Mouse (Mus musculus): Measurements from ENCODE around the gene Socs7. TPM values are rescaled to one million over a fixed set of nuclear protein-coding genes. Genes with fewer than 3 reads are reported as not detected.

The Socs7 gene
- polyA plus RNA-seq, 1 experiment from 2014 or later, result 4.5 TPM

DNA sequence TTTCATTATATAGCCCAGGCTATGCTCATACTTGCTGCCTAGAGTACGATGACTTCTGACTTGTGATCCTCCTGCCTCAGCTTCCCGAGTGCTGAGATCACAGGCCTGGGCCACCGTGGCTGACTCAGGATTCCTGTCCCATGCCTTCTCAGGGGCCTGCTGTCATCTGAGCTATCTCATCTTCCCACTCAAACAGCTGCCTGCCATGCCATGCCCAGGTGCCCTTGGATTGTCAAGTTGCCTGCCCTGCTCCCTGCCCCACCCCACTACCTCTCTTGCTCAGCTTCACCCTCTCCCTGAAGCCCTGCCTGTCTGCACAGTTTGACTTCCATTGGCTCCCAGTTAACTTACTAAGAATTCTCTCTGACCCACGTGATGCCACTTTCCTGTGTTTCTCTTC lies 48.6 kb downstream of the Socs7 start:
- H3K4me3 ChIP-seq (ENCODE audit: low read depth, low read length), result no peak overlapping the region
- H3K9me3 ChIP-seq (ENCODE audit: control insufficient read depth, low read length), result no peaks in the 10 kb centered on the region
- DNase-seq (ENCODE audit: low spot score), result no peak
- H3K27ac ChIP-seq (ENCODE audit: low read depth, low read length), result no peak overlapping the region
- ATAC-seq (replicated peaks; ENCODE audit: low FRiP score), result no peak
- no peaks in the 10 kb centered on the region for H3K36me3 ChIP-seq (ENCODE audit: control insufficient read depth, insufficient read depth, low read length)
- no peak overlapping the region for H3K9ac ChIP-seq (ENCODE audit: low read length)
- H3K4me1 ChIP-seq (replicated peaks; ENCODE audit: control insufficient read depth, insufficient read depth, low read length), result peaks cover 7% of the 10 kb centered on the region
- WGBS, result 82% methylated on average over 4 of the region's 4 CpGs
- no peak overlapping the region for H3K4me2 ChIP-seq (ENCODE audit: low read depth, low read length, severe bottlenecking)
- peaks cover 12% of the 10 kb centered on the region; the same call in 1 of the 2 replicates for H3K27me3 ChIP-seq (ENCODE audit: control insufficient read depth, insufficient read depth, low read length)

GRCm38 (mm10) chr11:97412117-97412516 lies 49.8 kb downstream of the Socs7 start:
- ATAC-seq (replicated peaks; ENCODE audit: low FRiP score), result no peak
- no peak overlapping the region for H3K9ac ChIP-seq (ENCODE audit: low read length)
- H3K36me3 ChIP-seq (ENCODE audit: control insufficient read depth, insufficient read depth, low read length), result no peaks in the 10 kb centered on the region
- H3K27ac ChIP-seq (ENCODE audit: low read depth, low read length), result no peak overlapping the region
- H3K4me2 ChIP-seq (ENCODE audit: low read depth, low read length, severe bottlenecking), result no peak overlapping the region
- H3K4me3 ChIP-seq (ENCODE audit: low read depth, low read length), result no peak overlapping the region
- no peaks in the 10 kb centered on the region for H3K9me3 ChIP-seq (ENCODE audit: control insufficient read depth, low read length)
- 21% methylated on average over 3 of the region's 3 CpGs for WGBS
- peaks cover 12% of the 10 kb centered on the region for H3K4me1 ChIP-seq (replicated peaks; ENCODE audit: control insufficient read depth, insufficient read depth, low read length)
- DNase-seq (ENCODE audit: low spot score), result no peak
- H3K27me3 ChIP-seq (ENCODE audit: control insufficient read depth, insufficient read depth, low read length), result peaks cover 5% of the 10 kb centered on the region; the same call in 1 of the 2 replicates

GRCm38 (mm10) chr11:97412808-97413347 lies 50.5 kb downstream of the Socs7 start:
- no peak overlapping the region for H3K27ac ChIP-seq (ENCODE audit: low read depth, low read length)
- no peaks in the 10 kb centered on the region for H3K36me3 ChIP-seq (ENCODE audit: control insufficient read depth, insufficient read depth, low read length)
- H3K9ac ChIP-seq (ENCODE audit: low read length), result 0 out of 2 replicates have a peak overlapping the region, but pooled peaks have one; percentile 9
- H3K4me1 ChIP-seq (replicated peaks; ENCODE audit: control insufficient read depth, insufficient read depth, low read length), result peaks cover 12% of the 10 kb centered on the region
- no peaks in the 10 kb centered on the region for H3K9me3 ChIP-seq (ENCODE audit: control insufficient read depth, low read length)
- DNase-seq (ENCODE audit: low spot score) (no peak), ATAC-seq (replicated peaks; ENCODE audit: low FRiP score) (no peak)
- no peak overlapping the region for H3K4me2 ChIP-seq (ENCODE audit: low read depth, low read length, severe bottlenecking)
- 42% methylated on average over 10 of the region's 10 CpGs for WGBS
- H3K27me3 ChIP-seq (ENCODE audit: control insufficient read depth, insufficient read depth, low read length), result peaks cover 2% of the 10 kb centered on the region; the same call in 1 of the 2 replicates
- H3K4me3 ChIP-seq (ENCODE audit: low read depth, low read length), result no peak overlapping the region

GRCm38 (mm10) chr11:97415330-97415711 lies 53.0 kb downstream of the Socs7 start, which contains the start of gene Arhgap23:
TSS of gene Arhgap23 (plus strand) at chr11:97415533.
- Histone ChIP-seq H3K36me3 (ENCODE audit: control insufficient read depth, insufficient read depth, low read length) (no peaks in the 10 kb centered on the region), H3K27me3 (ENCODE audit: control insufficient read depth, insufficient read depth, low read length) (peaks cover 2% of the 10 kb centered on the region; the same call in 1 of the 2 replicates), H3K9ac (ENCODE audit: low read length) (peak within 1 kb of the TSS; percentile 65), H3K9me3 (ENCODE audit: control insufficient read depth, low read length) (no peaks in the 10 kb centered on the region), H3K4me3 (ENCODE audit: low read depth, low read length) (peak within 1 kb of the TSS; percentile 56), H3K4me1 (replicated peaks; ENCODE audit: control insufficient read depth, insufficient read depth, low read length) (peaks cover 13% of the 10 kb centered on the region), H3K27ac (ENCODE audit: low read depth, low read length) (0 out of 2 replicates have a peak within 1 kb of the TSS, but pooled peaks have one; percentile 25), H3K4me2 (ENCODE audit: low read depth, low read length, severe bottlenecking) (peak within 1 kb of the TSS; percentile 88)
- DNase-seq (ENCODE audit: low spot score), result peak; percentile 89
- under 1% methylated on average over 29 of the region's 29 CpGs for WGBS
- ATAC-seq (replicated peaks; ENCODE audit: low FRiP score), result peak; percentile 85

DNA sequence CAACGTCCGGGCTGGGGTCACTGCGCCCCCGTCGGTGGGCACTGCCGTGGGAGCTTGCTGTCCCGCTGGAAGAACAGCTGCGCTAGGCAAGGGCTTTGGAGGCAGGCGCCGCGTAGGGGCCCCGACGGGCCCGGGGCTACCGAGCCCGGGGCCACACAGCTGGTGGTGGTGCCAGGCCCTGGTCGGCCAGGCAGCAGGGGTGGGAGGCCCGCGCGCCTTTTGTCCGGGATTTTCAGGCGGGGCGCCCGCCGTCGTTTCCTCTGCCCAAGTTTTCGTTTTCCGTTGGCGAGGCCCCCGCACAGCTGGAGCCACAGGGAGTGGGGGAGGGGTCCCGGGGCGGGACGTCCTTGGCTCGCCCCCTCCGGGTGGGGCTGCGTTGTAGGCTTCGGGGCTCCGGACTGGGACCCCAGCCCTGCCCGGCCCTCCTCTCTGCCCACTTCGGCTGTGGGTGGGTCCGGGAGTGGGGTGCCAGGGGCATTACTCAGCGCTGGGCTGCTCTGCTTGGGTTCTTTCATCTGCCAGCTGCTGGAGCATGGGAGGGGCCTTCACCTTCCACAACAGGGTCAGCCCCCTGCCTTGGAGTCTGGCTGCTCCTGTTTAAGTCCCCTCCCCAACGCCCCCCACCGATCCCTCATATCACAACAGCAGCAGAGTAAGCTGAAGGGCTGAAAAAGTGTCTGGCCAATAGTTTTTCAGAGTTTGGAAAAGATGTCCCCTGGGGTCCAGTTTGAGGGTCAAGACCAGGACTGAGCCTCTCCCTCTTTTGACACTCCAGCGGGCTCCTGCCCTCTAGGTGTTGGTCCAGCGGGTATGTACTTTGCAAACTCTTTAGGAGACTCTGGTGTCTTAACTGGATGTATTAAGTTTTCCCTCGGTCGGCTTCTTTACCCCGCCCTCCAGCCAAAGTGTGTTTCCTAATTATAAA lies 53.6 kb downstream of the Socs7 start:
- 2% methylated on average over 49 of the region's 49 CpGs for WGBS
- Histone ChIP-seq H3K36me3 (ENCODE audit: control insufficient read depth, insufficient read depth, low read length) (no peaks in the 10 kb centered on the region), H3K4me2 (ENCODE audit: low read depth, low read length, severe bottlenecking) (peak overlapping the region; percentile 88), H3K9me3 (ENCODE audit: control insufficient read depth, low read length) (no peaks in the 10 kb centered on the region), H3K27ac (ENCODE audit: low read depth, low read length) (0 out of 2 replicates have a peak overlapping the region, but pooled peaks have one; percentile 25), H3K9ac (ENCODE audit: low read length) (peak overlapping the region; percentile 65), H3K4me3 (ENCODE audit: low read depth, low read length) (peak overlapping the region; percentile 56), H3K4me1 (replicated peaks; ENCODE audit: control insufficient read depth, insufficient read depth, low read length) (peaks cover 13% of the 10 kb centered on the region), H3K27me3 (ENCODE audit: control insufficient read depth, insufficient read depth, low read length) (peaks cover 2% of the 10 kb centered on the region; the same call in 1 of the 2 replicates)
- peak; percentile 70 for DNase-seq (ENCODE audit: low spot score)
- peak; percentile 62 for ATAC-seq (replicated peaks; ENCODE audit: low FRiP score)

GRCm38 (mm10) chr11:97416637-97417035 lies 54.3 kb downstream of the Socs7 start:
- Histone ChIP-seq H3K9ac (ENCODE audit: low read length) (no peak overlapping the region), H3K4me3 (ENCODE audit: low read depth, low read length) (no peak overlapping the region), H3K9me3 (ENCODE audit: control insufficient read depth, low read length) (no peaks in the 10 kb centered on the region), H3K4me2 (ENCODE audit: low read depth, low read length, severe bottlenecking) (no peak overlapping the region), H3K27me3 (ENCODE audit: control insufficient read depth, insufficient read depth, low read length) (peaks cover 2% of the 10 kb centered on the region; the same call in 1 of the 2 replicates), H3K4me1 (replicated peaks; ENCODE audit: control insufficient read depth, insufficient read depth, low read length) (peaks cover 13% of the 10 kb centered on the region), H3K27ac (ENCODE audit: low read depth, low read length) (no peak overlapping the region), H3K36me3 (ENCODE audit: control insufficient read depth, insufficient read depth, low read length) (no peaks in the 10 kb centered on the region)
- no peak for DNase-seq (ENCODE audit: low spot score)
- no peak for ATAC-seq (replicated peaks; ENCODE audit: low FRiP score)
- 9% methylated on average over 5 of the region's 5 CpGs for WGBS

DNA sequence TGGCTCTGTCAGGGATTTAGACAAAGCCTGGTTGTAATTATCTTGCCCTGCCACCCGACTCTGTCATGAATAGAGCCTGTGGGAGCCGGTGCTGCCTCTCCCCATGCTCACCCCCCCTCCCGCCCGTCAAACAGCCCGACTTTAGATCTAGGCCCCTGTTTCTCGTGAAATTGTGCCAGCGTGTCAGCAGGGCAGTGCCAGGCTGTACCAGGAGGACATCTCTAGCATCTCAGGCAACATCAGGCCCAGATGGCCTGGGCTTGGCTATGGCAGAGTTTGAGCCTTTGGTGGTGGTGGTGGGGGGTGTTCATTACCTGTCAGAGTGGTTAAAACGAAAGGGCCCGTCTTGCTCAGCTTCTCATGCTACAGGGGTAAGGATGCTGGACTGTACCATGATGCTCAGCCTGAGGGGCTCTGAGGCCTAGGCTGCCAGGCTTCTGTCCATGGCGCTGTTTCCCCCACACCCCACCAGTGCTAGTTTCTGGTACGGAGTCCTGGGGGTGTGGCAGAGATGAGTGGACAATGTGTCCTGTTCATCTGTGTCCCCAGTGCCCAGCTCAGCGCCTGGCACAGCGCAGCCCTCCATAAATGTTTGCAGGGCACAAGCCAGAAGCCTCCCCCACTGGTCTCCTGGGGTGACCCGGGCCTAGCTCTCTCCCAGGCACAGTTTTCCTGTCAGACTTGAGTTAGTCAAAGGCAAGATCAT lies 56.6 kb downstream of the Socs7 start:
- peaks cover 13% of the 10 kb centered on the region for H3K4me1 ChIP-seq (replicated peaks; ENCODE audit: control insufficient read depth, insufficient read depth, low read length)
- H3K27me3 ChIP-seq (ENCODE audit: control insufficient read depth, insufficient read depth, low read length), result peaks cover 2% of the 10 kb centered on the region; the same call in 1 of the 2 replicates
- no peak overlapping the region for H3K27ac ChIP-seq (ENCODE audit: low read depth, low read length)
- 61% methylated on average over 14 of the region's 14 CpGs for WGBS
- no peak overlapping the region; the same call in 1 of the 2 replicates for H3K9ac ChIP-seq (ENCODE audit: low read length)
- ATAC-seq (replicated peaks; ENCODE audit: low FRiP score) (no peak), DNase-seq (ENCODE audit: low spot score) (no peak)
- no peaks in the 10 kb centered on the region for H3K36me3 ChIP-seq (ENCODE audit: control insufficient read depth, insufficient read depth, low read length)
- no peaks in the 10 kb centered on the region for H3K9me3 ChIP-seq (ENCODE audit: control insufficient read depth, low read length)
- no peak overlapping the region for H3K4me2 ChIP-seq (ENCODE audit: low read depth, low read length, severe bottlenecking)
- no peak overlapping the region for H3K4me3 ChIP-seq (ENCODE audit: low read depth, low read length)

- 77% methylated on average over 5 of the region's 5 CpGs for WGBS
- Histone ChIP-seq H3K4me2 (ENCODE audit: low read depth, low read length, severe bottlenecking) (no peak overlapping the region), H3K36me3 (ENCODE audit: control insufficient read depth, insufficient read depth, low read length) (no peaks in the 10 kb centered on the region), H3K4me1 (replicated peaks; ENCODE audit: control insufficient read depth, insufficient read depth, low read length) (peaks cover 13% of the 10 kb centered on the region), H3K27me3 (ENCODE audit: control insufficient read depth, insufficient read depth, low read length) (peaks cover 2% of the 10 kb centered on the region; the same call in 1 of the 2 replicates), H3K27ac (ENCODE audit: low read depth, low read length) (no peak overlapping the region), H3K9me3 (ENCODE audit: control insufficient read depth, low read length) (no peaks in the 10 kb centered on the region), H3K9ac (ENCODE audit: low read length) (no peak overlapping the region), H3K4me3 (ENCODE audit: low read depth, low read length) (no peak overlapping the region)
- DNase-seq (ENCODE audit: low spot score) (no peak), ATAC-seq (replicated peaks; ENCODE audit: low FRiP score) (no peak)
Observed at GRCm38 (mm10) chr11:97419540-97419900, 57.2 kb downstream of the Socs7 start.
